Mouse (Mus musculus) cerebral cortex, adult 2 months (tissue): Measurements from ENCODE around the gene Aph1b.

ENCODE experiments used
- WGBS: fragments of 180-500 bp; shearing (Covaris S2); methylation state at CpG from one replicate; pipeline ENCODE4 v1.1.7; 2018; 5-methylcytosine and 5-hydroxymethylcytosine counted together

The Aph1b gene

DNA sequence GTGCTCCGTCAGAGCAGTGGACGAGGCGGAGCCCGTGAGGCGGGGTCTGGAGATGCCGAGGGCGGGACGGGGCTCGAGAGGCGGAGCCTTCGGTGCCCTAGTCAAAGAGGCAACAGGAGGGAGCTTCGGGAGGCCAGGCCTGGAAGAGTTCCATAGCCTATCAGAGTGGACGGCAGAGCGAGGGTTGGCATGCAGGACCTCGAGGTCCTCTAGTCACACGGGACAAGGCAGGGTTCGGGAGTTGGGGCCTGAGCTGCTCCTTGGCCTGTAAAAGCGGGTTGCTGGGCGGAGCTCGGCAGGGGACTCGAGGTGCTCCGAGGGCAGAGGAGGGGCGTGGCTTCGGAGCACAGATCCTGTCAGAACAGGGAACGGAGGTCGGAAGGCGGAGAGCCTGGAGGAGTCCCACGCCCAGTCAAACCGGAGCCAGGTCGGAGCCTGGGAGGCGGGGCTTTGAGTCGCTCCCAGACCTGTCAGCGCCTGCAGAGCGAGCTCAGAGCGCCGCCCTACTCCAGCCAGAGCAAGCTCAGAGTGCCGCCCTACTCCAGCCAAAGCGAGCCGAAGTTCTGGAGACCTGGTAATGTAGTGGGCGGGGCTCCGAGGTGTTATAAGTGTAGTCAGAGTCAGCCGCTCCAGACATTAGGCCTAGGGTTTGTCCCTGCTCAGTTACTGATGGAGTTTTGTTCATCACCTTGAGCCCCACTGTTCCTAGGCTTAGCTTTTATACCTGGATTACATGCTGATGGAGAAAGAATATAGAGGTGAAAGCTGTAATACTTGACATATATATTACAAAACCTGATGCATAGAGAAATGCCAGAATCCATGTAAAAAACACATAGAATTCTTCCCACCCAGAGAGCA, at the start of gene Aph1b:
Aph1b (minus strand) TSS at position 27 of the 861 bp plus-strand sequence.
- under 1% methylated on average over 42 of the region's 42 CpGs for WGBS

- under 1% methylated on average over 24 of the region's 24 CpGs for WGBS
Measured at GRCm38 (mm10) chr9:66835097-66835480, 39.8 kb upstream of the Aph1b start.

- WGBS, result under 1% methylated on average over 58 of the region's 58 CpGs
Measured at GRCm38 (mm10) chr9:66834318-66835096, 39.2 kb upstream of the Aph1b start, which contains the start of gene Aph1c. Aph1c (minus strand) TSS chr9:66834726.

DNA sequence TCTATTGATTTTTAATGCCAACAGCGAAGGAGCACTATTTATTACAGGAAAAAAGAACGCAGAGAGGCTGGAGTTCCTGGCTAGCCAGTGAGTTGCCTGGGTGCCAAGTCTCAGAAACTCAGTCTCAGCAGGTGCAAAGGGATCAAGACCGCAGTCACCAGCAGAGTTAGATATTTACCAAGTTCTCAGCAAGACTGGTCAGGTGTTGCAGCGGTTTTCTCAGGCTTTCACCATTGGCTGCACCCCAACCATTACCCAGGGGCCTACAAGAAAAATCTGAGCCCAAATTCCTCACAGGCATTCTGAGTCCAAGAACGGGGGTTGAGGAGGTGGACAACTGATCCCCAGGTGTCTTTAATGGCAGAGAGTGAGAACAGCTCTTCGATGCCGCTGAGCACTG, 38.6 kb upstream of the Aph1b start:
- 26% methylated on average over 7 of the region's 7 CpGs for WGBS

GRCm38 (mm10) chr9:66832366-66832908, 37.1 kb upstream of the Aph1b start:
- WGBS, result 75% methylated on average over 4 of the region's 4 CpGs

DNA sequence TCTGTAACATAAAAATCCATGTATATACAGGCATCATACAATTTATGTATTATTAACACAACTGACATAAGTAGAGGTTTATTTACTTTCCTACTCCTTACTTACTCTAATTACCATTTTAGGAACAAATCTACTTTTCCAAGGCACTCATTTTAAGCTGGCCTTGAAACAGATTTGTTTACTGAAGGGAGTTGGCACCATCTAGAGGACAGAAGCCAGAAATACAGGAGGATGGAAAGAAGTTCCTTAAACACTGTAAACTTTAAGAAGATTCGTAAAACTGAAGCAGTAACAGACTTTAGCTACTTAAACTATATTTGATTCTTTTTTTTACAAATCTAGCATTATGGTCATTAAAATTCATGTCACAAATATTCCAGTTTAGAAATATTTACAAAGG, 30.7 kb upstream of the Aph1b start:
- WGBS, result 23% methylated on average over 1 of the region's 1 CpGs

DNA sequence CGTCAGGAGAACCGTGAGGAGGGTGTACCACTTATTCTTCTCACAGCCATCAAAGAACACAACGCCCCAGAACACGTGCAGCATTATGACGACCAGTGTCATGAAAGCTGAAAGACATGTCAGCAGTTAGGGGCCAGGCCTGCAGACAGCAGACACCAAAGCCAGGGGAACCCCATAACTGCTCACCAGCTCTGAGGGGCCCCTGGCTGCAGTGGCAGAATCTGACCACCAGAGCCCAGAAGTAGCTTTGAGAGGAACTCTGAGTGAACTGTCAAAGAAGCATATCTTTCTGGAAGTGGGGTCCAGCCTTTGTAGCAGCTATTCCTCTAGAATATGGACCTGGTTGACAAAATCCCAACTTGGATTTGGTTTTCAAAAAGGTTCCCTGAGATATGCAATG, 27.0 kb upstream of the Aph1b start:
- 100% methylated on average over 1 of the region's 5 CpGs for whole genome bisulfite sequencing

DNA sequence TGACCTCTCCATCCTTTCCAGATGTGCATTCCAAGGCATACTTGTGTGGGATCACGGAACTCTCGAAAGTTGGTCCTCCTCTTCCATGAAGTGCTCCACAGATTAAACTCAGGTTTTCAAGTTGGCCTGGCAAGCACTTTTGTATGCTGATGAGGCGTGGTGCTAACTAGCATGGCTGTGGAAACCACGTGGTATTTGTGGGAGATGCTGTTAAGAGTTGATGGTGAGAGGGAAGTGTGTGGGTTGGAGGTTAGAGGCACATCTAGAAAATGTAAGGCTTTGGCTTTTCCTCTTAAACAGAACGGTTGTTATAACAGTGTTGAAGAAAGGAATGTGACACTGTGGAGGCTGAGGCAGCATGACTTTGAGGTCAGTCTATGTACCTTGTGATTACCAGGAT, 25.7 kb upstream of the Aph1b start:
- WGBS, result 75% methylated on average over 5 of the region's 5 CpGs

DNA sequence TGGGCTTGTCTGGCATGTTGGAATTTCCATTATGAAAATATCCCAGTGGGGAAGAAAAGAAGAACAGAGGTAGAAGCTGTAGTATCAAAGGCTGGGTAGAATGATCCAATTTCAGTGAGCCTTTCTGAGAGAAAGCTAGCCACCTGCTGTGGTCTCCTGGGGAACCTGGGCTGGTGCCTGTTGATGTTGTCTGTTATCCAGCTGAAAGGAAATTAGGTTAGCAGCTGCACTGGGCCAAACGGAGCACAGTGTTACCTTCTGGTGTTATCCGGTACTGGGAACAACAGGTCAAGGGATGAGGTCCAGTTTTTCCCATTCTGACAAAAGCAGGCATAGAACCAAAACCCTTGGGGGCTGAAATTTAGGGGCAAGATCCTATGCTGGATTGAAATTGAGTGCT, 18.1 kb upstream of the Aph1b start:
- WGBS, result 55% methylated on average over 2 of the region's 2 CpGs

DNA sequence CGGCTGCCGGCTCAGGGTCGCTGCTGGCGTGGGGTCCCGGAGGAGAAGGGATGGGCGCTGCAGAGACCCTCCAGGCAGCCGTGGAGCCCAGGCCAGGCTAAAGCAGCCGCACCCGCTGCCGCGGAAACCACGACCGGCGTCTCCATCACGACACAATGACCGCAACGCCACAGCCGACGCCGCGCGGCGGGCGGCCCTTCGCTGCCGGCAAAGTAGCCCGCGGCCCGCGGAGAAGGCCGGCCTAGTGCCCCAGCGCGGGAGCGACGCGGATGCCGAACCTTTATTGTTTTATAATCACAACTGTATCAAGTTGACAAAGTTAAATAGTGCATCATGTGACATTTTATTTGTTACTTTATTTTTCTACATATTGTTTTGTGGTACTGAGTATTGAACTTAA, 10.7 kb upstream of the Aph1b start:
- 17% methylated on average over 32 of the region's 37 CpGs for WGBS

GRCm38 (mm10) chr9:66801947-66802346, 6.7 kb upstream of the Aph1b start:
- WGBS, result 60% methylated on average over 12 of the region's 12 CpGs

GRCm38 (mm10) chr9:66796739-66797138, 1.4 kb upstream of the Aph1b start, which contains the start of gene Gm10647:
Gm10647 (plus strand) TSS chr9:66797039.
- WGBS, result 83% methylated on average over 5 of the region's 5 CpGs

DNA sequence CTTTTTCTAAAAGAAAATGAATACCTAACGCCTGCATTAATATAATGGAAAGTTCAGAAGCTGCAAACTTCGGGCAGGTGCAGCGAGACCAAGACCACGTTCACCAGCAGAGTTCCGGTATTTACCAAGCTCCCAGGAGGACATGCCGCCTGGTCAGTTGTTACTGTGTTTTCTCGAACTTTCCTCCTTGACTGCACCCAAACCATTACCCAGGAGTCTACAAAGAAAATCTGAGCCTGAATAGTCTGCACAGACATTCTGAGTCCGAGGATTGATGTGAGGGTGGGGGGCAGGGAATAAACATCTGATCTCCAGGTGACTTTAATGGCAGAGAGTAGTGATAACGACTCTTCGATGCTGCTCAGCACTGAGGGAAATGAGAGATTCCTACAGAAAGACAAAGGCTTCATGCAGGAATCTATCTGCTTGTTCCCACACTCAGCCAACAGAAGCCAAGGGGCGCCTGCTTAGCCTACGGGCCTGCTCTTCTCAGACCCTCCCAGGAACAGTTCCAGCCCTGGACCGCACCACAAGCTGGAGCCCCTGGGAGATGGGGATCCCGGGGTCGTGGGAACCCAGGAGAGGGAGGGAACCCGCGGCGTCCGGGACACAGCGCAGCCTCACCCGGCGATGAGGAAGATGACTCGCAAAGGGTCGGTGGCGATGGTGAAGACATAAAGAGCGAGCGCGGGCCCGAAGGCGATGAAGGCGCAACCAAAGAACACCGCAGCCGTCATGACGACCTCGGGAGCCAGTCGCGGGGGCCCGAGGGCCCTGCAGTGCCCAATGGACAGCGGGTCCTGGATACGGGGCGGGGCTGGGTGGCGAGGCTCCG, 444 bp downstream of the Aph1b start:
- 2% methylated on average over 43 of the region's 43 CpGs for WGBS

- under 1% methylated on average over 2 of the region's 2 CpGs for WGBS
Measured at GRCm38 (mm10) chr9:66787821-66788220, 7.5 kb downstream of the Aph1b start.

- WGBS, result no CpG with 5 or more reads among the region's 3 CpGs
Measured at GRCm38 (mm10) chr9:66784552-66784951, 10.7 kb downstream of the Aph1b start.

DNA sequence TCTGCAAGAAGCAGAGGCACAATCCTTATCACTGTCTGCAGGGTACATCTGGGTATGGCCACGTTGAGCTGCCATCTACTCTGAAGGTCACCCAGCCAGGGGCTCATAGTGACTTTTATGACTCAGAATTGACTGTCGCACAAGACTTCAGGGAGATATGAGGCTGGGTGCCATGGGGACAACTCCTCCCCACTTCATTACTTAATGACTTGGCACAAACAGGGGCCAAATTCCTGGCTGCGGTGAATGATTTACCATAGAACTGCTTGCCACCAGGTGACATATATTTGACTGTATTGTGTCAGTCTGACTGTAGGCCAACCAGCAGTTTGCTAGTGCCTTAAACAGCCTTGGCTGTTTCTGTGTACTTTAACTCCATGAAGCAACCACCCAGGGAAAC, 26.0 kb downstream of the Aph1b start:
- WGBS, result 80% methylated on average over 3 of the region's 3 CpGs

GRCm38 (mm10) chr9:66768721-66769120, 26.6 kb downstream of the Aph1b start:
- WGBS, result 94% methylated on average over 1 of the region's 1 CpGs

DNA sequence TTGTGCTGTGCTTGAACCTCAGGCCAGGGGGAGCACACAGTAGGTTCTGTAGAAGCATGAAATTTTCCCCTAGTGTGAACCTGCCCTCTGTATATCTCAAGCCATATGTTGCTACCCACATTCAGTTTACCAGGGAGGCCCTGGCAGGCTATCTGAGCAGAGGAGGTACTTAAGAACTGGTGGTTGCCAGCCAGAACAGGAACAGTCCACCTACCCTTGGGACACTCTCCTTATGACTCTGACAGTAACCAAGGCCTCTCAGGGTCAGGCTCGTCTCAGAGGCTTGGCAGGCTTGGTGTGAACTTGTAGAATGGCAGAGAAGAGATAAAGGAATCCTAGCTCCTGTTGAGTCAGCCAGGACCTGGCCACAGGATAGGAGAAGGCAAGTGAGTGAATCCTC, 34.3 kb downstream of the Aph1b start:
- WGBS, result 93% methylated on average over 1 of the region's 1 CpGs

- 39% methylated on average over 6 of the region's 6 CpGs for WGBS
Measured at GRCm38 (mm10) chr9:66752849-66753248, 42.4 kb downstream of the Aph1b start.

- 45% methylated on average over 15 of the region's 15 CpGs for WGBS
Measured at GRCm38 (mm10) chr9:66748390-66748789, 46.9 kb downstream of the Aph1b start.

DNA sequence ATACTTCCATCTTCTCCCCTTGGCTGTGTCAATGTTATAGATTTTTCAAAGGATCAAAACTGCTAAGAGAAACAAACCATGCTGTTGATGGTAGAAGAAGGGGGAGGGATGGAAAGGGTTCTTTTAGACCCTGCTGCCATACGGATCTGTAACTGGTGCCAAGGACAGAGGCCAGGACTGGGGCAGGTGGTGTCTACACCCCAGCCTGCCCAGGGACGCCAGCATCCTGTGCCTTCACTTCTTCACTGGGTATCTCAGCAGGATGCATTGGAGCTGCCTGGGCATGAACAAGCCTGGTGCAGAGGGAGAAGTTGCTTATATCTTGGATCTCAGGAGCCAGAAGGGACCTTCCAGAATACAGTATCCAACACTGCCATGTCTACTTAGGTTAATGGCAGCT, 50.8 kb downstream of the Aph1b start:
- 88% methylated on average over 2 of the region's 2 CpGs for WGBS

- WGBS, result 86% methylated on average over 7 of the region's 7 CpGs
Measured at GRCm38 (mm10) chr9:66739516-66739915, 55.8 kb downstream of the Aph1b start.
